Mouse (Mus musculus) megakaryocyte-erythroid progenitor cell, adult 5-6 weeks (primary cell): Measurements from ENCODE around the gene Rs1. TPM values are rescaled to one million over a fixed set of nuclear protein-coding genes. Genes with fewer than 3 reads are reported as not detected.
A peak's percentile ranks its signal among the peaks of the same experiment; 100 is the strongest.
"Not testable (repeated sequence)": the region's sequence is repeated elsewhere in the genome, so short reads cannot be mapped to it uniquely, and the experiment has no call there.

Experiments used
- ATAC-seq: replicated peaks from 2 replicates; pipeline ENCODE4 v1.8.0; 2016; ENCODE audit warnings: mild to moderate bottlenecking, inconsistent platforms; ENCODE audit not compliant: severe bottlenecking, poor library complexity, low FRiP score, low TSS enrichment
- total RNA-seq, 2 experiments: library from RNA; stranded (forward) in 1 of 2; stranded (reverse) in 1 of 2; fragments of 200-1000, 215-1000 nt in 1 of 2; fragments of >200 nt in 1 of 2; fragmentation: Nextera tagmentation in 1 of 2; gene quantifications; 2 replicates each; pipeline ENCODE4 v1.2.3; 2014 to 2017

Rs1 gene
- not detected in 2 replicates for total RNA-seq (2014; fragmentation: Nextera tagmentation)
- not detected in 2 replicates for total RNA-seq (2017)

GRCm38 (mm10) chrX:160767713-160768112 is at the start of gene Rs1:
Gene Rs1 (plus strand): TSS chrX:160768013.
- no peak for ATAC-seq

DNA sequence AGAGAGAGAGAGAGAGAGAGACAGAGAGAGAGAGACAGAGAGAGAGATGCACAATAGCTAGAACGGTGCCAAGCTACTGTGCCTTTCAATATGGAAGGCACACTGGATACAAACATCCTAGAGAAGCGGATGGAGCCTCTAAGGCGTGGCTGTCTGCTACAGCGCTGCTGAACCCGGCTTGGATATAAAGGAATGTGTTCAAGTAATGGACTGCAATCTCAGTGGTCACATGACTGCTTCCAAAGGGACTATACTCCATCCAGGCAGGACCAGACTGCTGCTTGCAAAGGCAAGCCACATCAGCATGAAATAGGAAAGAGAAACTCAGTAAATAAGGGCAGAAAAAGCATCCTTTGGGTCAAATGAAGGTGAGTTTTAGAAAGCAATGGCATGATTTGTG is 32.2 kb upstream of the Rs1 start, which contains the start of gene Ppef1:
Gene Ppef1 (minus strand): TSS at position 116 of the 400 bp plus-strand sequence.
- ATAC-seq: no peak

- ATAC-seq: no peak
Measured at GRCm38 (mm10) chrX:160745399-160745798, 22.4 kb upstream of the Rs1 start.

- no peak for ATAC-seq
Measured at GRCm38 (mm10) chrX:160748653-160749052, 19.2 kb upstream of the Rs1 start.

DNA sequence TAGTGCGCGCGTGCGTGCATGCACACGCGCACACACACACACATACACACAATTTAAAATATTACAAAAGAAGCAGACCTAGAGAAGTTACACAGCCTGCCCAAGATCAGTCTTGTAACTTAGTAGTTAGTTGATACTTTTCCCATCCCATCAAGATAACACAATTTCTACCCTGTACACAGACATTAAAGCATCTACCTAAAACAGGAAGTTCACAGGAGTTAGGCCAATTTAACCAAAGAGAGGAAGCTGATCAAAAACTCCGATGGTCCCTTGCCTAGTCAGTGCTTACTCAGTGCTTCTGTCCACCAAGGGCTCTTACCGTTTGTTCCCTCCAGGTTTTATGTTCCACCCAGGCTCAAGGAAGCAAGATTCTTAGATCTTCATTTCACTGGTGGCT is 17.0 kb upstream of the Rs1 start:
- no peak for ATAC-seq

DNA sequence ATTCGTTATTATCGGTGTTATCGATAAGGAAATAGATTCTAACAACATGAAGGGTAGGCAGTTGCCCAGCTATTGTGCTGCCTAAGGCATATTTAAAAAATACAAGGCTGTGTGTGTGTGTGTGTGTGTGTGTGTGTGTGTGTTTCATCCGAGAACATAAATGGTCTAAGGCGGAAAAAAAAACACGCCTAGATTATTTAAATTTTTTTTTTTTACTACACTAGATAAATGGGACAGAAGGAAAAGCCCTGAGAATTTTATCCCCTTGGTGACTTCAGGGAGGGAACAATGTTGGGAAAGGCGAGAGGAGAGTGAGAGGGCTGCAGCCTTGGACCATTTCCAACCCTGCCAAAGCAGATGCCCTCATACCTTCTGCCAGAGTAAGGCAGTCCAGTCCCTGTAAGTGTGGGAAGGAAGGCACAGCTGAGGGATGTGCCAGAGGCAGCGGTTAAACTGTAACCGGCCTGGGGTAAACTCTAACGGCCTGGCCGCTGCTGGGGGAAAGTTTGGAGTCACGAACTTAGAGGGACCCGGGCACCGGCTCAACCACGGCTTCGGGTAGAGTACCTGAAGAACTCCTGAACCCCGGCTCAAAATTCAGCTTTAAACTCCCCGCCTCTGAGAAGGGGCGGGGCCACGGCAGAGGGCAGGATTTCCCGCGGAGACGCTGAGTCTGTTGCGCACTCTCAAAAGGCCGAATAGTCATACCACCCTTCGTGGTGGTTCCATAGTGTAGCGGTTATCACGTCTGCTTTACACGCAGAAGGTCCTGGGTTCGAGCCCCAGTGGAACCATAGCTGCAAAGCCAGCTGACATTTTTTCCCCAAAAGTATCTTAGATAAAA is 2.2 kb upstream of the Rs1 start:
- ATAC-seq: peak; percentile 96

- peak; percentile 81 for ATAC-seq
Measured at GRCm38 (mm10) chrX:160766233-160766616, 1.6 kb upstream of the Rs1 start.

DNA sequence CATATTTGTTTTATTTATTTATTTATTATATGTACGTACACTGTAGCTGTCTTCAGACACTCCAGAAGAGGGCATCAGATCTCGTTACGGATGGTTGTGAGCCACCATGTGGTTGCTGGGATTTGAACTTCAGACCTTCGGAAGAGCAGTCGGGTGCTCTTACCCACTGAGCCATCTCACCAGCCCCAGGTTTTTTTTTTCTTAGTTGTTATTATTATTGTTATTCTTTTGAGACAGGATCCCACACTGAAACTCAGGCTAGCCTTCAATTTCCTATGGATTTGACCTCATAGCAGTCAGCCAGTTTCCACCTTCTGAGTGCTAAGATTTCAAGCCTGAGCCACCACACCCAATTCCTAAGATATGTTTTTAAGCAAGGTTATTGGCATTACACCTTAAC is 1.8 kb downstream of the Rs1 start:
- not testable (repeated sequence) for ATAC-seq

- no peak for ATAC-seq
Measured at GRCm38 (mm10) chrX:160773033-160773432, 5.2 kb downstream of the Rs1 start.

DNA sequence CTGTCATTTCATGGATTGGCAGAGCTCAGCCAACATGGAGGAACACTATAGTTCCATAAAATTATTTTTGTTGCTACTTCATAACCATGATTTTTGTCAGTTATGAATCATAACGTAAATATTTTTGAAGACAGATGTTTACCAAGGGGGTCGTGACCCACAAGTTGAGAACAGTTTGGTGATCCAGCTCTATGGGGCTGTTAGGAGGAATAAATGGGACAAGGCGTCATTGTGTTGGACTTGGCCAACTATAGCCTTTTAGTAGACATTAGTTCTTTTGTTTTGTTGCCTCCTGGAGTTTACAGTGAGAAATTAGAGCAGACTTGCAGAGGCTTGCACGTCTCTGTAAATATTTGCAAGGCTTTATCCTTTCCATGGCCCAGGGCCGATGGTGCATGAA is 14.5 kb downstream of the Rs1 start:
- no peak for ATAC-seq

GRCm38 (mm10) chrX:160794920-160795319 is 27.1 kb downstream of the Rs1 start:
- no peak for ATAC-seq

DNA sequence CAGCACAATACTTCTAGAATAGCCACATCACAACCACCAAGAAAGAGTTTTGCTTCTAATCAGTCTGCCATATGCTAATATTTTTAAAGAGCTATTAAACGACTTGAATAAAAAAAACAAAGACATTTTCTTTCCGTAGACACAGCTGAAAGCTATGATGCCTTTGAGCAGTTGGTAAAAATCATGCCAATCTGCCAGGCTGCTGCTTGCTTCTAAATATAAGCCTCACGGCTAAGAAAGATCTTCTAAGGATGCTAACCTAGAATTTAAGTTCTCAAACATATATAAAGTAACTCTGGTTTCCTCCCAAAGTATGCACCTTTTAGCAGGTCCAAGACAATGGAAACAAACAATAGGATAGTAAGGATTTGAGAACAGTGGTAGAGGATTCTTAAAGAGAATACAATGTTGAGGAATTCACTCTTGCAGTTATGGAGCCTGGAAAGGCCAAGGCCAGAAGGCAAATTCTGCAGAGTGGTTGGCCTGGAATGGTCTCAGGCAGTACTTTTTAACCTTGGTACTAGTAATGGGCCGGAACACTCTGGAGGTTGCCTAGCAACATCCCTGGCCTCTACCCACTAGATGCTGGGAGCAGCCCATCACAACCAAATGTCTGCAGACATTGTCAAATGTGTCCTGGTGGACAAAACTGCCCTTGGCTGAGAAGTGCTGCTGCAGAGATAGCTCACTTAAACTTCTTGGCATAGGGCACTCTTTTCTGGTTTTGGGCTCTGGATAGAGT is 36.8 kb downstream of the Rs1 start:
- ATAC-seq: peak; percentile 41; the same call in 1 of the 2 replicates

- no peak for ATAC-seq
Measured at GRCm38 (mm10) chrX:160808226-160808625, 40.4 kb downstream of the Rs1 start.

Other genes starting within 250 kb of the Rs1 start
- gene Ppef1, start 32.2 kb upstream of the Rs1 start, total RNA-seq (2014; fragmentation: Nextera tagmentation): not detected in 2 replicates
- gene Ppef1, start 32.2 kb upstream of the Rs1 start, total RNA-seq (2017): not detected in 2 replicates
- 0.64 TPM in 1 of 2 replicates, not detected in the other for gene Gja6, start 139.0 kb downstream of the Rs1 start, total RNA-seq (2014; fragmentation: Nextera tagmentation)
- 0.08 TPM in 1 of 2 replicates, not detected in the other for gene Gja6, start 139.0 kb downstream of the Rs1 start, total RNA-seq (2017)
- 1.6 and 2.2 TPM in 2 replicates for gene Cdkl5, start 226.7 kb downstream of the Rs1 start, total RNA-seq (2014; fragmentation: Nextera tagmentation)
- 0.66 and 1.6 TPM in 2 replicates for gene Cdkl5, start 226.7 kb downstream of the Rs1 start, total RNA-seq (2017)